Mouse (Mus musculus) 416B (cell line): ENCODE measurements around the gene Ppp1r14c.

Experiments
- DNase-seq: peaks from one replicate; pipeline ENCODE4 v3.0.0; 2011; ENCODE audit warnings: low read depth

Gene Ppp1r14c

DNA sequence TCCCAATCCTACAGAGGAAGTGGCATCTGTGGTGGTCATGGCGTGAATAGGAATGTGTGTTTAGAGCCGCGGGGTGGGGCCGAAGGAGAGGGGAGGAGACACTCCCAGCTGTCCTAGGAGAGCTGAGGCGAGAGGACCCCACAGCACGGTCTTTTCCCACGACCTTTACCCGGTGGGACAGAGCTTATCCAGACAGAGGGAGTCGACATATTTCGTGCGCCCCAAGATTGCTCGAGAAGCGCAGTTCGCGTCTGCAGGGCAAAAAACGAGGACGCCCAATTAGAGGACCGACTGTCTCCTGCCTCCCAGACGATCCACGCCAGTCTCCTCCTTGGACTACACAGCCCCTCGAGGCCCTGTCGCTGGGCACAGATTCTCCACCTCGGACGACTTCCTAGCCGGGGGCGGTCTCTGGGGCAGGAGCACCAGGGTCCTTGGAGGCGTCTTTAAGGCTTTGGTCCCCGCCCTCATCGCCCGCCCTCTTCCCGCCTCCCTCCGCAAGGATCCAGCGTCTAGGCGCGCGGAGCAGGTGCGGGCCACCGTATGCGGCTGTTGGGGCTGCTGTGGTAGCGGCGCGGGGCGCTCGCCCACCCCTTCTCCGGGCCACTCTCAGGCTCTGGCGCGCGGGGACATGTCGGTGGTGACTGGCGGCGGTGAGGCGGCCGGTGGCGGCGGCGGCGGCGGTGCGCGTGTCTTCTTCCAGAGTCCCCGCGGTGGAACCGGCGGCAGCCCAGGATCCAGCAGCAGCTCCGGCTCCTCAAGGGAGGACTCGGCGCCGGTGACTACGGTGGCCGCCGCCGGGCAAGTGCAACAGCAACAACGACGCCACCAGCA lies at the start of gene Ppp1r14c:
TSS of gene Ppp1r14c (plus strand) at position 22 of the 834 bp plus-strand sequence.
- DNase-seq, result no peak

DNA sequence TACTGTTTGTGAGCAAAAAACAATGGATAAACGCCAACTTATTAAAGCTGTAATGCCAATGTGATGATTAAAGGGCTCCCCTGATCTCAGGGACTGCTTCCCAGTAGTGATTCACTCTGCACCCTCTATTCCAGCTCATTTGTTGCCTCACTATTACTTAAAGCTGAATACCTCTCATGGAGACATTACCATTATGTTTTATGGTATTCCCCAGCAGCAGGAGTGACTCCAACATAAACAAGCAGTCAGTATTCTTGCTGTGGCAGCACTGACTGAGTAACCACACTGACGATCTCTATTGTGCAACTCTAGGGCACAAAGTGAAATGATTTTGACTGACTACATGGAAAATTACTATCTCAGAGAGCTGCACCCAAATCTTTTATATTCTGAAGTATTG lies 44.5 kb upstream of the Ppp1r14c start:
- DNase-seq, result no peak

DNA sequence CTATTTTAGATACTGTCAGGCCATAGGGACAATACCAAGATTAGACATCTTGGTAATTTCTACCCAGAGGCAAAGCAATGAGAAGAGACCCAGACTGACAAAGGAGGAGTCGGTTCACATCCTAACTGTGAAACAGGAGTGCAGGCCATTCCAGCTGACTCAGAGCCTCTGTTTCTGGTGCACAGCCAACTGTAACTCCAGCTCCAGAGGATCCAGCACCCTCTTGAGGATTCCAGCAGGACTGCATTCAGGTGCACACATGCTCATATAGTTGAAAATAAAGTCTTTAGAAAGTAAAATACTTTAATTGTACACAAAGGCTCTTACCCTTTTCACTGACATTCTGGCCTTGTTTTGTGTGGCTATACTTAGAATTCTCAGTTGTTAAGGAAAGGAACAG lies 40.4 kb upstream of the Ppp1r14c start:
- DNase-seq, result peak; percentile 57

DNA sequence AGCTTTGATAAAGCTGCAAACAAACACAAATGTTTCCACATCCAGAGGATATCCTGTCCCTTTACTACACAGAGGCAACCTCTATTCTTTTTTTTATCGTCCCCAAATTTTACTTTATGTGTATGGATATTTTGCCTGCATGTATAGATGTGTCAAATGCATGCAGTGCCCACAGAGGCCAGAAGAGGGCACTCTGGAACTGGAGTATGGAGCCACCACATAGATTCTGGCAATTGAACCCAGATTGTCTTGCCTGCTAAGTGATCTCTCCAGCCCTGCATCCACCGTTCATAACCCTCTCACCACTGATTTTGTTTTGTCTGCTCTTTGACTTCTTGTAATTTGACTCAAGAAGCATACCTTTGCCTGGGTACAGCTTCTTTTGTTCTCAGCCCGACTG lies 33.0 kb upstream of the Ppp1r14c start:
- DNase-seq, result peak; percentile 61

DNA sequence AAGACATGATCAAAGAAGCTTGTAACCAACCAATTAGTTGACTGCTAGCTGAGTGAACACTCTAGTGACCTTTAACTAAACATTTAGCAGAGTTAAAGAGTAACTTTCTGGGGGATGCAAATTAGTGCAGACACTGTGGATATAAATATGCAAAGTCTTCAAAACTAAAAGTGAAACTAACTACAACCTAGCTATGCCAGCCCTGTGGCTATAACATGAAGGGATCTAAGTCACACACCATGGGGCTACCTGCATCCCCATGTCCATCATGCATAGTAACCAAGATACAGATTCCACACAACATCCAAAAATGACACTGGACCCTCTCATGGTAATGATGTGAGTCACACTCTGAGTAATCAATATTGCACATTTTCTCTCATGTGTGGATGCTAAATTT lies 31.3 kb upstream of the Ppp1r14c start:
- no peak for DNase-seq

DNA sequence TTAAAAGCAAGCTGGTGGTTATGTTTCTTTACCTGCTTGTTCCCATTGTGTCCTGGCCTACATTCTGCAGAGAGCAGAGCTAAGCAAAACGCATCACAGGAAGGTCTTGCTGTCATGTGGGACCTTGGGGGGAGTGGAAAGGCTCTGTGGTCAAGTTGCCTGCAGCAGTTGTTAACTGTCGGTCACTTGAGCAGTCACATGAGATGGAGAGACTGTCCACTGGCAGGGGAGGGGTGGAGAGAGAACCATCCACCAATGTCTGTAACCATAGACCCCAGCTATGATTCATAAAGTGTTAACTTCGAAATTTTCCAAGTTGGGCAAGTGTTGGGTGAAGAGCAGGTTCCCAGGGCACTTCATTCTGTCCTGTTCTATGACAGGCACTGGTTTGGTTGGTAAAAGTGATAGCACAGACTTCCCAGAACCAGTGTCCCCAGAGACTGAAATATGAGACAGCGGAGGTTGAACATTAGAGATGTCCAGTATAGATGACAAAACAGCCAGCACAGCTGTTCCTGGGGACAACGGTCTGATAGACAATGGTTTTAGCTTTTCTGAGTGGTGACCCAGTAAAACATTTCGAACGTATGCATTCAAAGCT lies 29.0 kb upstream of the Ppp1r14c start:
- peak; percentile 17 for DNase-seq

DNA sequence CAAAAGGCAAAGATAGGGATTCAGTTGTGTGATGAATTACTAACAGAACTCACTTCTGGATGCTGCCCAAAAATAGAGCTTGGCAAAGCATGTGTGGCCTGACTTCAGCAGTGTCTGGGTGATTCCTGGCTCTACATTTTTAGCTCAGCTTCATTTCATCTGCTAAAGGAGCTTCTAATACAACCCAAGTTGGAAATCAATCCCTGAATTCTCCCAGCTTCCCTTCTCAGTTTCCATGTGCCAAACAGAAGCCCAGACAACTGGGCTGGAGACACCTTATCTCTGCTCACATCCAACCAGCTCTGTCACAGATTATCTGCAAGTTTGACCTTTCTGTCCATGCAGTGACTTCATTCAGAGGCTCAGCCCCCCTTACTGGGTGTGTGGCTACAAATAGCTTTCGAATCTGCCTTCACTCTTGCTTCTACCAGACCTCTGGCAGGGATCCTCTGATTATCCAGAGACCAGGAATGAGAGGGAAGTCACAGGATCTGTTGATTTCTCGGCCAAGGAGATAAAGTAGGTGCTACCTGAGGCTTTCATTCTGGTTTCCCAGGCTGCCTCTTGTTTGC lies 28.4 kb upstream of the Ppp1r14c start:
- DNase-seq, result no peak

DNA sequence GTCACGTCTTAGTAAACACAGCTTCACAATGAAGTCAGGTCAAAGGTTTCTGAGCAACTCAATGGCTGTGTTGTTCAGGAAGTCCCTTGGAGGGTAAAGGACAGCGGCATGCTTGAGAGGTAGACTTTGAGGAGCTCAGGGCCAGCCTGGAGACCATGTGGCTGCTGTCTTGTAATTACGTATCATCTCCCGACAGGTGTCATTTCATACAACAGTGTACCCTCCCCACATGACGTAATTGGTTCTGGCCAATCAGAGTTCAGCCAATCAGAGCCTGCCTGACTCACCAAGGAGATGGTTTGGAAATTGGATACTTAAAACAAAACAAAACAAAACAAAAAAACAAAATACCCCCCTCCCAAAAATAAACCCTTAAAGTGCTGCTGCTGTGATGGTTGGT lies 20.2 kb upstream of the Ppp1r14c start:
- no peak for DNase-seq

DNA sequence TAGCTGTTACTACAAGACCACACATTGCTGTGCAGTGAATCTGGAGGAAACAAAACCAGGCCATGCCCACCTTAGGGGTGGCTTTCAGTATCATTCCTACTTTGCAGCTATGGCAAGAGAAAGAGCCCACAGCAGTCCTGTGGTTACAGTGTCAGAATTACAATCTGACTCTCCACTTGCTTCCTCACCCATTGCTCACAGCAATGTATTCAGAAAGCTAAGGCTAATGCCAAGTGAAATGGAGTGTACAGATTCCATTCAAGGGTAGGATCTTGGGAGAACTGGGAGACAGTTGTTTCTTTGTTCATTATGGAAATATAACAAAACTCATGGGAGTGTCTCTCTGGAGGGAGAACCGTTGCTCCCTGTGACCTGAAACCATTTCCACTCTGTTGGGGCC lies 6.3 kb upstream of the Ppp1r14c start:
- DNase-seq, result no peak

DNA sequence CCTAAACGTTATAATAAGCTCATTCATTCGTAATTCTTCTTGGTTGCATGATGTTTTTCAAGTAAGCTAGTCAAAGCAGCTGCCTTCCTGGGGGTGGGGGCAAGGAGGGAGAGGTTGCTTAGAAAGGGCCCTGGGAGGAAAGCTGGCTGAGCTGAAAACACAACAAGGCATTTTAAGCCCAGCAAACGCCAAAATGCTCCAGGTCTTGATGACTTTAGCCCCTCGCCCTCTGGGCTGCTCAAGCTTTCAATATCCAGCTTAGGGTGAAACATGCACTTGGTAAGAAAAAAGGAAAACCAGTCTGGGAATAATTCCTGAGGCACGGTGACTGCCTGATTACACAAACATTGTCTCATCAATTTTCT lies 204 bp upstream of the Ppp1r14c start:
- no peak for DNase-seq

DNA sequence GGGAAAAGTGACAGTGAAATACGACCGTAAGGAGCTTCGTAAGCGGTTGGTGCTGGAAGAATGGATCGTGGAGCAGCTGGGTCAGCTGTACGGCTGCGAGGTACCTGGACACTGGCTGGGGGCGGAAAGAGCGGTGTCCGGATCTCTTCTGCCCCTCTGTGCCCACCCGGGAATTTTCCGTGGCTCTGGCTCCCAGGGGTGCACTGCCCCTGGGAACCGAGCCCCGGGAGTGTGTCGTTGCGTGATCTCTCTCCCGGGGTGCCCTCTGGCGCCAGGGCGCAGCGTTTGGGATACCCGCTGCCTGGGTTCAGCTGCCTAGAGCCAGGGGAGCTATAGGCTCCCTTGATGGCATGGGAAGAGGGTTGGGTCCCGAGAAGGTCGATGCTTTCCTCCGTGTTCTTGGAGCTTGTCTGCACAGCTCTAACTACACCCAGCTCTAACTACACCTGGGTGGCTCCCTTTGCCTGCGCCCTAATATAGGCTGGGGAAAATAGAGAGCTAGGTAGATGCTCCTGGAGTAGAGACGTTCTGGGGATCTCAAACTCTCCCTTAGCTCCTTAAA lies 1.1 kb downstream of the Ppp1r14c start:
- no peak for DNase-seq

DNA sequence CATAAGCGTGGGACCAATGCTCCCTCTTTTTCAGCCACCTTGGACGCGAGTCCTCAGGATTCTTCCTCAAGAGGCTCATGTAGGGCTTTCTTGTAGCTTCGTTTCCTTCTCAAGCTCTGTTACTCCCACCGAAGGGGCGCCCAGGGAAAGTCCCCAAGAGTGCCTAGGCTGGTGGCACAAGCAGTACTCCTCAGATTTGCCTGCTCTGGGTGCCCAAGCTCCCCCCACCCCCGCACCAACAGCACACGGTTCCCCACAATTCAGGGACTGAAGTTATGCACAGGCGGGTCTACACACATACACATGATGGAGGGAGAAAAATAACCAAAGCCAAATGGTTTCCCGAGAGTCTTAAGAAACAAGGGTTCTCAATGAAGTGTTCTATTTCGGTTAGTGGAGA lies 1.6 kb downstream of the Ppp1r14c start:
- no peak for DNase-seq

DNA sequence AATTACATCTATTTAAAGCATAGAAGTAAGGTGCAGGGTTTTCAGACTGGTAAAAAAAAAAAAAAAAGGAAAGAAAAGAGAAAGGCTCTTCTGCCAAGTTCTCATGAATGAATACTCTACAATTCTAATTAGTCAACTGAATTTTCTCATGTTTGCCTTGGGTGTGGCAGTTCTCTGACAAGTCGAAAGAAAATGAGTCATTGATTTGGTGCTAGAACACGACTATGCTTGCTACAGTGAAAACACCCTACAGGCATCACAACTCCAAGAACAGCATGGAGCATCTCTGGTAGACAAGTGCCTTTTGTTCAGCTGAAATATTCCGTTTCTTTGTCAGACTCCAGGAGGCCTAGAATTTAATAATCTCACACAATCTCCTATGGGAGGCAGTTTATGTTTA lies 17.3 kb downstream of the Ppp1r14c start:
- no peak for DNase-seq

DNA sequence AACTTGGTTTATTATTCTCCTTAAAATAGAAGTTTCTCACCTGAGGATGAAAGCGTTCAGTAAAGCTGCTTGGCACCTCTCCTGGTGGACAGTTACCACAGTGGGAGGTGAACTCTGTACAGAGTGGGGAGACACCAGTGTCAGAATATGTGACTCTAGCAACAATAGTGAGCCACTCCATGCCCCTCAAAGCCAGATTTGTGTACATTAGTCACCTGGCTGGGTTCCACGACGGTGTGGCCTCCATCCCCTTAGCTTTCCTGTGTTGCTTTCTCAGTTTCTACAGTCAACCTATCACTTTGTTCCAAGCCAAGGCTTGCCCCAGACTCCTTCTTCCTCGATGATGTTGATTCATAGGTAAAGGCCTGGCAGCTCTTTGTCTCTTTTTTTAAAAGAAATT lies 26.4 kb downstream of the Ppp1r14c start:
- DNase-seq, result no peak

DNA sequence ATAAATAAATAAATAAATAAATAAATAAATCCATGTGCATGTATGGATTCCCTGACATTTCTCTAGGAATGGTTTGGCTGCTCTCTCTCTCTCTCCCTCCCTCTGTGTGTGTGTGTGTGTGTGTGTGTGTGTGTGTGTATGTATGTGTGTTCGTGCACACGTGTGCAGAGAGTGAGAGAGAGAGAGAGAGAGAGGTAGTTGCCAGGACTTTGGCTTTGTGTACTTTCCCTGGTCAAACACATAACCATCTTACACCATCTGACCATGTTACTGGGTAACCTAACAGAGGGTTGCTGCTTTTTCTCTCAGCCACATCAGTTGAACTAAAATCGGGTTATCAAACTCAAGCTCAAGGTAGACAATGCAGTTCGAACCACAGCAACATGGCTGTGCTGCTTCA lies 27.7 kb downstream of the Ppp1r14c start:
- no peak for DNase-seq

DNA sequence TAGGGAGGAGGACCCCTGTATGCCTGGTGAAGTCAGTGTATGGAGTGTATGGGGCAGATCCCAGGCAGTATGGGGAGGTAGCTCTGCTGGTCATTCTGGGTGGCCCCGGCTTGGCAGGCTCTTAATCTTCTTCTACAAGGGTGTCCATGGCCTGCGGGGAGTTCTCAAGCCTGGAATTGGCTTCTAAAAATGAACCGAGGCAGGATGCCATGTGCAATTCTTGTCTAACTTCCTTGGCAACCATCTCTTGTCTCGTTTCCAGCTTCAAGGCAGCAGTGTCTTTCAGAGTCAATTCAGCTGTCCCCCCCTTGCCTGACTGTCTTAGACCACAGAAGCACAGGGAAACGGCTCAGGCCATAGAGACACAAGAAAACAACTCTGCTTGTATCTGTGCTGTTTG lies 28.3 kb downstream of the Ppp1r14c start:
- no peak for DNase-seq

DNA sequence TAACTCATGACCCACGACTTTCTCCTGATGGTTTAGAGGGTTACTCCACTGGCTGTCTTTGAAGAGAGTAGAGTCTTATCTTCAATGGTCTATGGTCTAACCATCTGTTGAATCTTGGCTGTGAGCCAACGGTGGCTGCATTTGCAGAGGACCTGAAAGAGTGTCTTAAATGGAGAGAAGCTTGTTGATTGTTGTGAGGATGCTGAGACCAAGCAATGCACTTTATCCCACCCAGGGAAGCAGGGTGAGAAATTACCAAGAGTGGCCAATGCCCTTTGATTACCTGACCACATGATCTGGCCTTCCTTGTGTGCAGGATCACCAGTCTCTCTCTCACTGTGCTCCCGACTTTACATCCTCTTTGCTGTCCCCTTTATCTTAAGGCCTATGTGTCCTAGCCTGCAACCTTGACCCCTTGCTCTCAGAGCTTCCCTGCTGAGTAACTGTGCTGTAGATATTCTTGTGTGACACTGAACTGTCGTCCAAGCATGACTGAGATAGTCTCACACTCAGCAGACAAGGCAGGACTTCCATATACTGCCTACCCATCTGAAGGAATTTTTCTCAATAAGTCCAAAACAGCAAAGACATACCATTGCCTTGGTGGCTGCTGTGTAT lies 28.9 kb downstream of the Ppp1r14c start:
- DNase-seq, result peak; percentile 5

DNA sequence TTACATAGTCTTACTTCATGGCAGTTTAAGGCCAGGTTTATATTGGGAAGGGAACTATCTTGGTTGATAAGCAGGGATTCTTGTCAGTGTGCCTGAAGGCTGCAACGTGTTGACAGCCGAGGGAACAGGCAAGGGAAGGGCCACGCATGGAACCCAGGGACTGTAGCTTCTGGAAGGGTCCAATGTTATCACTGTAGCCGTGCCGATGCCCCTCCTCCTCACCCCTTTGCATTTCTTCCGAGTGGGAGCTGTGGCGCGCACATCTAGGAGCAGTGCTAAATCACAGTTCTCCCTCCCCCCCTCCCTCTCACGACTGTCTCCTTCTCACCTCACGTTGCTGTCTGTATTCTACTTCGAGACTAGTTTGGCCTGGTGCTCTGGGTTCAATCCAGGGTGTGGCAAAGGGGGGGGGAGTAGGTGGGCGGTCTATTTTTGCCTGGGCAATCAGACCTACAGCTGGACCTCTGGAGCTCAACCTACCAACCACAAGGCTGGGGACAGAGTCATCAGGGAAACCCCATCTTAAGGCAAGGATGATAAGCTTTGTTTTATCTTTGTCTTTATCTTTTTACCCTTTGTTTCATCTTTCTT lies 29.6 kb downstream of the Ppp1r14c start:
- no peak for DNase-seq

DNA sequence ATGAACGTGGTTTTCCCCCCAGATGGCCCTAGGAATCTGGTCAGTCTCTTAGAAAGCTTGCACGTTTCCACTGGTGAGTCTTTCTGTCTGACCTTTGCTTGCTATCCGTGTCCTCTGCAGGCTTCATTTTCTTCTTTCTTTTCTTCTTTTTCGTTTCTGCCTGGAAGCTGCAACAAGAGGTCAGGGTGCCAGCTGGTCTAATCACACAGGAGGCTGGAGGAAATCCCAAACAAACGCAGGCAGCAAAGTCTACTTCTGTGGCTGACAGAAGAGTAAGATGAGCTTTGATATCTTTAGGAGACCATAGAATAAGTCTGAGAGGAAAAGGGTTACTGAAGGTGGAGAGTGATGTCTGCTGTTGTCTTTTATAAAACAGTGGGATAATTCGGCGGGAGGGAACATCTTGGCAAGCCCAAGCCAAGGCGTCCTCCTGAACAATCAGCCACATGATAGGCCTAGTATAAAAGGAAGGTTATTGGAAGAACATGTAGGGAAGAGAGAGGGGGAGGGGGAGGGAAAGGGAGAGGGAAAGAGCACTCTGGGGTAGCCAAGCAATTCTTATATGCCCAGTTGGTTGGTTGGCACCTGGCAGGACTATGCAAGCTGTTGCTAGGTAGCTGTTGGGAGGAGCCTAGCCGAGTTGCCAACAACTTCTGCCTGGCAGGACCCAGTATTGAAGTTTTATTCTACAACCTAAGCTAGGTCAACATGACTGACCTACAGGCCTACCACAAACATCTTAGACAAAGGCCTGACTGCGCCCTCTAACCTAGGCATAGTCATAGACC lies 30.3 kb downstream of the Ppp1r14c start:
- DNase-seq, result no peak

DNA sequence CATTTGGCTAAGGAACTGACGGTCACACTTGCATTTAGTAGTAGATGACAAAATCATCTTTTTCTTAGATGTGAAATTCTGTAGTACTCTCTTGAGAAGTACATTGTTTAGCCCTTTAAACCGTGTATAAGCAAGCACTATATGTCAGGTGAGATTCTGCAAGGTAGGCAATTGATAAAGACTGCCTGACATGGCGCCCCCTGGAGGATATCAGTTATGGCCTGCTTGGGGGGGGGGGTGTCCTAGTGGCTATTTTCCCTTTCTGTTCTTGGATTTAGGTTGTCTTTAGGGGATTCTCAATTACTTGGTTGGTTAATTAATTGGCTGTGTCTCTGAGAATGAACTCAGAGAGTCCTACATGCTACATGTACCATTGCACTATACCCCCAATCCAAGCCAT lies 31.5 kb downstream of the Ppp1r14c start:
- DNase-seq, result no peak

DNA sequence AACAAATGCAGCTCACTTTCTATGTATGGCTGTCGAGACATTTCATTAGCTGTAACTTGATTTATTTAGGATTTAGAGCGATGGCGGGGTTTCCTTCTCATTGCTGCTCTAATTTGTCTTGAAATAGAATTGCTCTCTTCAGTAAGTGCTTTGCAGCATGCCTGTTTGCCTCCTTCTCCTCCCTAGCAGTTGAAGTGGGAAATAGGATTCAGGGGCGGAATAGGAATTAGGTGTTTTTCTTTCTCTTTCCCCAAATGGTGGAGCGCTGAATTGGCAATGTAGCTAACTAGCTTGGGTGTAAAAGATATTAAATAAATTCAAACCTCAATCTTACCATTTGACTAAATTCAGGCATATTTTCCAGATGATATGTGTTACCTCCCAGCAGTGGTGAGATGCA lies 32.2 kb downstream of the Ppp1r14c start:
- no peak for DNase-seq

DNA sequence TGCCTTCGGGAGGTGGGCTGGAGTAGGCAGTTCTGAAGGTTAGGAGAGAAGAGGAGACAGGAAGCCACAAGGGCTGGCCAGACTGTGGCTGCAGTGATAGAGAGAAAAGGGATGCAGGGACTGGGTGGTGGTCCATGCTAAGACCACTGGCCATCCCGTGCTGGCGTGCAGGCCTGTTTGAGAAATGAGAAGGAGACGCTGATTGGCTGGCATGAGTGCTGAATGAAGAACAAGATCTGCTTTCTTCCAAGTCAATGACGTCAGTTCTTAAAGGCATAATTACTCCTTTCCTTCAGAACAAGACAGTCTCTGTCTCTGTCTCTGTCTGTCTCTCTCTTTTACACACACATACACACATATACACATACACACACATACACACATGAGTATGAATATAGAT lies 36.4 kb downstream of the Ppp1r14c start:
- no peak for DNase-seq
